Mouse (Mus musculus) forebrain, embryonic 14.5 days (tissue): ENCODE data around the gene Cacng4. TPM values are rescaled to one million over a fixed set of nuclear protein-coding genes. Genes with fewer than 3 reads are reported as not detected.

ENCODE experiments used
- ATAC-seq: fragments of 200-750 bp; cut with Nextera tagmentation; 2 replicates; pipeline ENCODE4 v1.8.0; 2017; ENCODE audit warnings: mild to moderate bottlenecking, moderate library complexity
- DNase-seq: peaks from one replicate; pipeline ENCODE4 v3.0.0-alpha.2; 2015; ENCODE audit warnings: low spot score
- H3K27ac ChIP-seq: fragments of 300-500 bp; sonication (generic); 2 replicates; pipeline ENCODE4 v1.5.1; 2014; ENCODE audit warnings: low read depth, mild to moderate bottlenecking, control low read depth, low read length, moderate library complexity
- H3K27me3 ChIP-seq: fragments of 300-500 bp; sonication (generic); replicated peaks from 2 replicates; pipeline ENCODE4 v1.6.1; 2014; ENCODE audit warnings: low read length, control low read depth, mixed read lengths; ENCODE audit not compliant: control insufficient read depth, insufficient read depth
- H3K36me3 ChIP-seq: fragments of 300-500 bp; sonication (generic); 2 replicates; pipeline ENCODE4 v1.6.1; 2014; ENCODE audit warnings: low read length, control low read depth; ENCODE audit not compliant: control insufficient read depth, insufficient read depth
- H3K4me1 ChIP-seq: fragments of 300-500 bp; sonication (generic); 2 replicates; pipeline ENCODE4 v1.6.1; 2014; ENCODE audit warnings: antibody characterized with exemption, low read length, control low read depth; ENCODE audit not compliant: control insufficient read depth, insufficient read depth
- H3K4me2 ChIP-seq: fragments of 300-500 bp; sonication (generic); 2 replicates; pipeline ENCODE4 v1.6.1; 2014; ENCODE audit warnings: mild to moderate bottlenecking, control low read depth, low read length
- H3K4me3 ChIP-seq: fragments of 300-500 bp; sonication (generic); 2 replicates; pipeline ENCODE4 v1.5.1; 2014; ENCODE audit warnings: low read depth, low read length, control low read depth
- H3K9ac ChIP-seq: fragments of 300-500 bp; sonication (generic); 2 replicates; pipeline ENCODE4 v1.6.1; 2014; ENCODE audit warnings: mild to moderate bottlenecking, low read length, control low read depth, moderate library complexity
- H3K9me3 ChIP-seq: fragments of 300-500 bp; sonication (generic); replicated peaks from 2 replicates; pipeline ENCODE4 v1.6.1; 2016; ENCODE audit warnings: low read length, control low read depth, mixed read lengths; ENCODE audit not compliant: control insufficient read depth
- WGBS: fragments of 180-500 bp; shearing (Covaris S2); extraction: QIAGEN DNeasy Blood & Tissue Kit; methylation state at CpG from one replicate; pipeline ENCODE4 v1.1.7; 2014; 5-methylcytosine and 5-hydroxymethylcytosine counted together
- polyA plus RNA-seq: library from polyadenylated mRNA; unstranded; fragments of >200 nt; fragmentation: Nextera tagmentation; extraction: Ambion mirVana; gene quantifications from 2 replicates; pipeline ENCODE4 v1.2.1, GENCODE M21; 2014

Cacng4 gene
- 35.4 and 40.8 TPM in 2 replicates for polyA plus RNA-seq

DNA sequence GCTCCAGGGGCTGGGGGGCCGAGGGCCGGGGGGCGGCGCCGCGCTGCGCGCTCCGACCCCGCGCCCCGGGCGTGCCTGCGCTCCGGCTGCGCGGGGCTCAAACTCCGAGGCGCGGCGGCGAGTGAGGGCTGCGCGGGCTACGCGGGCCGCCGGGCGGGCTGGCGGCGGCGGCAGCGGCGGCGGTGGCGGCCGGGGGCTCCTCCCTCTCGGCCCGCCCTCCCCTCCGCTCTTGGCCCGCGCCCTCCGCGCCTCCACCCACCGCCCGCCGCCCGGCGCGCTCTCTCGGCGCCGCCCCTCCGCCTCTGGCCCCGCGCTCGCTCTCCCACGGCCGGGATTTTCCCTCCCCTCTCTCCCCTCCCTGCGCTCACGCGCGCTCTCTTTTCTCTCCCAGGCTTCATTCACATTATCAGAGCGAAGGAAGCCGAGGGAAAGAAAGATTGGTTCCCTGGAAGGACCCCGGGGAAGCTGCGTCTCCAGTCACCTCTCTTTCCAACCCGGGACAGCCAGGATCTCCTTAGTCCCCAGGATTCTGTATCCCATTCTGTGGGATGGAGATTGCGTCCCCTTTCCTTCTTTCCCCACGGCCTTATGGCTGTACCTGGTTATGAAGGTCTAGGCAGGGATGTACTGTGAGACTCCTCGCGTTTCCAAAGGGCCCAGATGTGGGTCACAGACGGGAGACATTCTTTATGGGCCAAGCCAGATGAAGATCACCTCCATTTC is at the start of gene Cacng4:
TSS of gene Cacng4 (minus strand) at position 11 of the 723 bp plus-strand sequence.
- under 1% methylated on average over 21 of the region's 73 CpGs for WGBS
- DNase-seq (peak; percentile 78), ATAC-seq (peak; percentile 54)
- peaks cover 32% of the 10 kb centered on the region for H3K4me1 ChIP-seq
- peak within 1 kb of the TSS; percentile 73 for H3K4me3 ChIP-seq
- H3K36me3 ChIP-seq: peaks cover 2% of the 10 kb centered on the region
- no peaks in the 10 kb centered on the region for H3K9me3 ChIP-seq
- peak within 1 kb of the TSS; percentile 91 for H3K9ac ChIP-seq
- H3K4me2 ChIP-seq: peak within 1 kb of the TSS; percentile 92
- H3K27ac ChIP-seq: peak within 1 kb of the TSS; percentile 97
- no peaks in the 10 kb centered on the region for H3K27me3 ChIP-seq

DNA sequence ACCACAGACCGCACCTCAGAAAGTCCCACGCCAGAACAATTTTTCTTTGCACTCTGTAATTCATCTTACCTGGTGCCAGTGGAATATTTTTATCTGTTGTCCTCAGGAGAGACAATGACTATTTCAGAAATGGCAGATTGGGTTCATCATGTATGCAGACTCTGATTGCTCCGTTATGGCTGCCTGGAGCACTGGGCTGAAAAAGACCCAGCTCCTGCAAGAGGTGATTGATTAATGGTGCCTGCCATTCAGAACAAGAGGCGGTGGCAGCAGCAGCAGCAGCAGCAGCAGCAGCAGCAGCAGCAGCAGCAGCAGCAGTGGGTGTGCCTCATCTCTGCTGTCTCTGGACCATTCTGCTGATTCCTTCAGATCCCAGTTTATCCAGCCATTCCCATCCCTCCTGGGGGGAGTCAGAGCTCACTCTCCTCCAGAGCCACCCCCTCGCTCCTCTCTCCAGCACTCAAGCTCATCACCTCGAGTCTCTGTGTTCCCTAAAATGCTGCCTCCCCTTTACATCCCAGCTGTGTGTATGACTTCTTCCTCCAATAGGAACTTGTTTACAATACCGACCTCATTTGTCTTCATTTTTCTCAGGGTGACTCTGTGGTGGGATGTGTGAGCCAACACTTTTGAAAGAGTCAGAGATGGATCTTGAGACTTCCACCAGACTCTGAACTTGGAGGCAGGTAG is 39.1 kb upstream of the Cacng4 start:
- Histone ChIP-seq H3K4me2 (no peak overlapping the region), H3K4me1 (no peaks in the 10 kb centered on the region), H3K36me3 (no peaks in the 10 kb centered on the region), H3K9me3 (no peaks in the 10 kb centered on the region), H3K4me3 (no peak overlapping the region), H3K9ac (no peak overlapping the region), H3K27ac (0 out of 2 replicates have a peak overlapping the region, but pooled peaks have one; percentile 27), H3K27me3 (no peaks in the 10 kb centered on the region)
- WGBS: 68% methylated on average over 7 of the region's 7 CpGs
- no peak for DNase-seq
- ATAC-seq: no peak

DNA sequence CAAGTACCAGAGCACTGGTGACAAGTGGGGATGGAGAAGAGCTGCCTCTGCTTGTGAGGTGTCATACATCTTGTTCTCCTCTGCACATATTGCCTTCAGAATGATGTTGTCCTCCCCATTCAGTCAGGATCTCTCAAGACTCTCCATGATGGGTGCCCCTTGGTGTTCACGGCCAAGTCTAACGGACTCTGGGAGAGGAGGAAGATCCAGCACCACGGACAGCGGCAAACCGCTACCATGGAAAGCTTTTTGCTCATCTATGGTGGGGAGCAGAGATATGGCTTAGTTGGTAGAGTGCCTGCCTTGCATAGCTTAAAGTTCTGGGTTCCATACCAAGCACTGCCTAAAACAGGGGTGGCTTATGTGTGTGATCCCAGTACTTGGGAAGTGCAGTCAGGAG is 22.8 kb upstream of the Cacng4 start:
- Histone ChIP-seq H3K9me3 (no peaks in the 10 kb centered on the region), H3K36me3 (no peaks in the 10 kb centered on the region), H3K4me3 (no peak overlapping the region), H3K9ac (no peak overlapping the region), H3K27me3 (no peaks in the 10 kb centered on the region), H3K4me1 (peaks cover 6% of the 10 kb centered on the region), H3K4me2 (no peak overlapping the region), H3K27ac (no peak overlapping the region)
- DNase-seq: no peak
- 35% methylated on average over 5 of the region's 5 CpGs for WGBS
- ATAC-seq: no peak

DNA sequence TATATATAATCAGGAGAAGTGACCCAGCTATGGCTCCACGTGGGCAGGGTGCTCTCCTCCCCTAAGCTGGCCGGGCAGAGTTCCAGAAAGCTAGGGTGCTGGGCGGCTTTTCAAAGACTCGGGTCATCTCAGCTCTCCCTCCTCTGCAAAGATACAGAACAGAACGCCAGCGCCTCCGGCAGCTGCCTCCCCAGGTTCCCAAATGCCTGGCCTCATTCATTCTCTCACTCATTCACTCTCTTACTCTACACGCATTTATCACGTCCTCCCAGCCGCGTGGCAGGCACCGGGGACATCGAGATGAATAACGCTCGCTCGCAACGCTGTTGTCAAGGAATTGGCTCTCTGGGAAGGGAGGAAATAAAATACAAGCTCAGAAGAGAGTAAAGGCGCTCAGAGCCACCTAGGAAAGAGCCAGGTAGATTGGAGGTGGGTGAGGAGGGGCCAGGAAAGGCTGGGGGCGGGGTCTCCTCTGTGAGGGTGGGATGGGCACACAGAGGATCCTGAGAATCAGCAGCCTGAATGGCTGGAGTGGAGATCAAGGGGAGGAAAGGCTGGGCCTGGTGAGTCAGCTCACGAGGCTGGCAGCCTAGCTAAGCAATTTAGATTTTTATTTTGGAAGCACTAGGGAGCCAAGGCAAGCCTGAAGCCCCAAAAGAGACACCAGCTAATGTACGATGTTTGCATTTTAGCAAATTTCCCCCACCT is 18.7 kb upstream of the Cacng4 start:
- Histone ChIP-seq H3K4me2 (peak overlapping the region; percentile 40), H3K9ac (peak overlapping the region; percentile 38; the same call in 1 of the 2 replicates), H3K9me3 (no peaks in the 10 kb centered on the region), H3K27me3 (no peaks in the 10 kb centered on the region), H3K27ac (no peak overlapping the region), H3K4me1 (peaks cover 8% of the 10 kb centered on the region), H3K4me3 (no peak overlapping the region), H3K36me3 (no peaks in the 10 kb centered on the region)
- DNase-seq (peak; percentile 41), ATAC-seq (no peak)
- 19% methylated on average over 21 of the region's 21 CpGs for WGBS

DNA sequence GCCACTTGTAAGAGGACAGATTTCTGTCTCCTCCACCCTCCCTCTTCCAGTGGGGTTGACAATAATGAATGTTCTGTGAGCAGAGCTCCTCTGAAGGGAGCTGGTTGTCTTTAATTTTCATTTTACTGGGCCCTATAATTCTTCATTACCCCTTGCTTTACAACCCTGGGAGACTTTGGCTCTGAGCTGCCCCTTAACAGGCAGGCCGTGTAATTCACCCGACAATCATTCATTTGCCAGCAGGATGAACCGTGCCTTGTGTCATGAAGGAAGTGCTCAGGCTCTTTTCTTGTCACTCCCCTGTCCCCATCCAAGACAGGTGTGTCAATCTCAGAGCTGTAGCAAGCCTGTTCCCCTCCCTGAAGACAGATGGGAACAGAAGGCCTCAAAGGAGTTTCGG is 18.1 kb upstream of the Cacng4 start:
- Histone ChIP-seq H3K4me1 (peaks cover 8% of the 10 kb centered on the region), H3K4me3 (no peak overlapping the region), H3K27ac (no peak overlapping the region), H3K36me3 (no peaks in the 10 kb centered on the region), H3K9me3 (no peaks in the 10 kb centered on the region), H3K9ac (no peak overlapping the region), H3K27me3 (no peaks in the 10 kb centered on the region), H3K4me2 (no peak overlapping the region)
- ATAC-seq (no peak), DNase-seq (no peak)
- WGBS: 48% methylated on average over 4 of the region's 4 CpGs

DNA sequence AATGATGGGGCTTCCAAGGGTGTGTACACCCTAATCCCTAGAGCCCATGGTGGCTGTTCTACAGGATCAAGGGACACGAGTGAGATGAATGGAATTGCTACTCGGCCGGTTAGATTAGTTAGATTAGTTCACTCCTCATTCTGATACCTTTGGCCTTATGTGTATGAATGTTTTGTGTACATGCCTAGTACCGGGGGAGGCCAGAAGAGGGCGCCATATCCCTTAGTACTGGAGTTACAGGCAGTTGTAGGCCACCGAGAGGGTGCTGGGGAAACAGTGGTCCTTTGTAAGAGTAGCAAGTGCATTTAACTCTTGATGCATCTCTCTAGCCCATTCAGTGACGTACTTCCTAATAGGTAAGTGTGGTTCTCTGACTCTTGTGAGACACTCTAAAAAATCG is 14.2 kb upstream of the Cacng4 start:
- no peak overlapping the region for H3K9ac ChIP-seq
- H3K27me3 ChIP-seq: no peaks in the 10 kb centered on the region
- H3K4me1 ChIP-seq: peaks cover 8% of the 10 kb centered on the region
- DNase-seq (no peak), ATAC-seq (no peak)
- no peaks in the 10 kb centered on the region for H3K9me3 ChIP-seq
- no peak overlapping the region for H3K4me2 ChIP-seq
- H3K4me3 ChIP-seq: no peak overlapping the region
- 73% methylated on average over 8 of the region's 8 CpGs for WGBS
- no peaks in the 10 kb centered on the region for H3K36me3 ChIP-seq
- no peak overlapping the region for H3K27ac ChIP-seq

DNA sequence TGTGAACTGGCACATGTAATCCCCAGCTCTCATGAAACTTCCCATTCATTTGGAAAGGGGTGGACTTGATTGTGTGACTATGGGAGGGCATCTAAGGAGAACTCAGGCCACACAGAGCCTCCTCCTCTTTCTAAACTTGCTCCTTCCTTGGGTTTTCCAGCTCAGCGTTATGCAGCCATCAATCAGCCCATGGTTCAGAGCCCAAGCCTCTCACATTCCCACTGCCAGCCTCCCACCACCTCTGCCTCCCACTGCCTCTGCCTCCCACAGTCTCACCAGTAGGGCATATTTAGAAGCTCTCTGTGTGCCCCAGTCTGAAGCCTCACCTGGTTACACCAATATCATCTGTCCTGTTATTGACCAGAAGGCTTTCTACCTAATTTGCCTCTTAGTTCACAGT is 11.7 kb upstream of the Cacng4 start:
- ATAC-seq: no peak
- no peaks in the 10 kb centered on the region for H3K9me3 ChIP-seq
- H3K36me3 ChIP-seq: no peaks in the 10 kb centered on the region
- DNase-seq: no peak
- no peaks in the 10 kb centered on the region for H3K4me1 ChIP-seq
- H3K27ac ChIP-seq: no peak overlapping the region
- WGBS: 90% methylated on average over 1 of the region's 1 CpGs
- no peak overlapping the region for H3K4me2 ChIP-seq
- no peak overlapping the region for H3K9ac ChIP-seq
- no peaks in the 10 kb centered on the region for H3K27me3 ChIP-seq
- H3K4me3 ChIP-seq: no peak overlapping the region

DNA sequence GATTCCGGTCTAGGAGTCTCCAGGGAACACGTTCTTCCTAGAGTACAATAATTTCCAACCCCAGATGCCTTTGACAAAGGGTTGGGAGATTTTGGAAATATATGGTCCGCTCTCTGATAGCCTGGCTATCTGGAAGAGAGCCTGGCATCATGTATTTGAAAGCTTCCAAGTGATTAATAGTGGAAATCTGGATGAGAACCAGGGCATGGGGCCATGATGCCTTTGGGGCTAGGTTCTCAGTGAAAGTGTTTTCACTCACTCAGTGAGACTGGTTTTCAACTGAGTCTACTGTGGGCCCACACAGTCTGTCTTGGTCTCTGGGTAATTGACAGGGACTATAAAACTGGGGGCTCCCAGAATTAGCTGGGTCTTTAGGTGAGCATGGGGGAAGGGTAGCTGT is 7.6 kb upstream of the Cacng4 start:
- Histone ChIP-seq H3K4me3 (no peak overlapping the region), H3K27ac (no peak overlapping the region), H3K9ac (no peak overlapping the region), H3K27me3 (no peaks in the 10 kb centered on the region), H3K36me3 (no peaks in the 10 kb centered on the region), H3K9me3 (no peaks in the 10 kb centered on the region), H3K4me2 (no peak overlapping the region), H3K4me1 (0 out of 2 replicates have a peak, but pooled peaks cover 2% of the 10 kb centered on the region)
- 83% methylated on average over 3 of the region's 3 CpGs for WGBS
- no peak for DNase-seq
- no peak for ATAC-seq
